Mouse (Mus musculus) cerebellum, adult 11 months (tissue): ENCODE data around the gene Olfr385.
"Not testable (repeated sequence)": the region's sequence is repeated elsewhere in the genome, so short reads cannot be mapped to it uniquely, and the experiment has no call there.

ENCODE experiments used
- DNase-seq: peaks from one replicate; pipeline ENCODE4 v3.0.0; 2022

Olfr385 gene

GRCm38 (mm10) chr11:73592908-73593307 lies at the start of gene Olfr385:
Gene Olfr385, minus strand, starts transcription at chr11:73593008.
- no peak for DNase-seq

DNA sequence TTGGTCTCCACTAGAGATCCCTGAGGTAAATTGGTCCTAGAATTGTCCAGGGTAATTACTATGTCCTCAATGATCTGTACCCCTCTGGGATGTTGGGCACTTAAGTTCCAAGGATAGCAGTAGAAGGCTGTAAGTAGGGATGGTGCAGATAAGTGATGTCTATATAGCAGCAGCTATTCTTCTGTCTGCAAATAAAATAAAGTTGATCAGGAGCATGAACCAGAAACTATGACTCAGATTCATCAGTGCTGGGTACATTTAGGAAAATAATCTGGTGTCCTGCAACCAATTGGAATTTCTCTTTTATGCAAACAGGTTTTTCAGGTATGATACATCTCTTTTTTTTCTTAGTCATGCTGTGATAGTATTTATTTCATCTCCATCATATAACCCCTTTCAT lies 5.5 kb upstream of the Olfr385 start, which contains the start of gene Olfr384:
Gene Olfr384 (plus strand): TSS at position 301 of the 400 bp plus-strand sequence.
- DNase-seq, result no peak

GRCm38 (mm10) chr11:73583188-73583587 lies 9.6 kb downstream of the Olfr385 start:
- not testable (repeated sequence) for DNase-seq

DNA sequence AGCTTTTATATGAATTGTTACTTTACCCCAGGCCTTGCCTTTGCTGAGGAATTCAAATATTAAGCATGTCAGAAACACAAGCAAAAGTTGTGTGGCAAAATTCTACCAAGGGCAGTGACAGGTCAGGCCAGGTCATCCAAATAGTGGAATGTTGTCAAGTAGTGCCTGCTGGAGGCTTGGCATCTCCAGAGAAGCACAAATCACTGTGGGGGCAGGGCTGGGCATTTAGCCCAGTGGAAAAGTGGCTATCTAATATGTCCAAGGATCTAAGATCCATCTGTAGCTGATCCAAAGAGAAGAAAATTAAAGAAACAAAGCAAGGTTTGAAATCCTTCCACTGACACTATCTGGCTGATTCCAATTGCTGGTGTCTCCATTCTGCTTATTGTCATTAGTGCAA lies 12.9 kb downstream of the Olfr385 start:
- no peak for DNase-seq
